Mouse (Mus musculus) E14TG2a.4 (cell line): ENCODE data around the gene Map4.

Source experiments
- CTCF ChIP-seq: conservative IDR thresholded peaks from 2 replicates; pipeline ENCODE4 v1.5.1; 2014; ENCODE audit warnings: low read length
- NANOG ChIP-seq: IDR thresholded peaks from 2 replicates; pipeline ENCODE4 v1.6.1; 2014; ENCODE audit warnings: borderline replicate concordance, low read length, mixed read lengths

DNA sequence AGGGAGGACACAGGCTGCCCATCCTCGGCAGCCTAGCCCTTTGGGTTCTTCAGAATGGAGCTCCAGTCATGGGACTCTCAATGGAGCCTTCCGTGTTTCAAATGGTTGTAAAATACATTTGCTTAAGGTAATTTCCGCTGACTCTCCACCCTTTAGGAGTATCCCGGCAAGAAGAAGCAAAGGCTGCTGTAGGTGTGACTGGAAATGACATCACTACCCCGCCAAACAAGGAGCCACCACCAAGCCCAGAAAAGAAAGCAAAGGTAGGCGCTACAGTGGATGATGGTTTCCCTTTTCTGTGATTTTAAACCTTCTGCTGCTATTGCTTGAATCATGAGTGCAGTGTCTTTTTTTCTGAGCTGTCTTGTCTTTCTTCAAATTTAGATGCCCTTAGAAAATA lies 131.6 kb downstream of the Map4 start:
- no peak for TF ChIP-seq CTCF
- no peak for TF ChIP-seq NANOG
